Mouse (Mus musculus): ENCODE measurements at regions not wholly inside any gene's neighbourhood (a gene's known extent, or its start where the extent isn't known, plus 50 kb on each side); places are given as distances from the start of the nearest gene placed in this dataset.
A peak's percentile ranks its signal among the peaks of the same experiment; 100 is the strongest.

DNA sequence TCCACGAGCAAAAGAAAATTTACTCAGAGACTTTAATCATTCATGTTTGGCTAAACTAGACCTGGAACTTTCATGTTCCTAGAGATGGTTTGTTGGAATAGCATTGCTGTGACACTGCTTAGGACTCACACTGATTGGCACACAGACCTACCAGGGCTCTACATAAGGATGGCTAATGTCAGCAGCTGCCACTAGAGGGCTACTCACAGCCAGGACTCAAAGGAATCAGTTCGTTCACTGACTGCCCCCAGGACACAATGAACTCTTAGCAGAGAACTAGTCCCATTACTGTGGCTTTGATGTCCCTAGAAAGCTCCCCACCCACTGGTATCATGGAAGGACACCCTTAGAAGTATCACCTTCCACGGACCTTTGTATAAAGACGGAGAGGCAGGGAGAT is 118.3 kb upstream of the Rad23b start:
- peak; percentile 56 for TF ChIP-seq CTCF (IDR thresholded peaks at IDR 0.05; ENCODE audit: low read depth)
- no peak for TF ChIP-seq EP300 (IDR thresholded peaks at IDR 0.05; ENCODE audit: low read depth)
